Mouse (Mus musculus) G1E (cell line): ENCODE measurements around the gene Fhad1.

Source experiments
- CTCF ChIP-seq: IDR thresholded peaks from 2 replicates; pipeline ENCODE4 v1.5.1; 2012; ENCODE audit warnings: low read depth, low read length, inconsistent platforms, mixed read lengths
- GATA1 ChIP-seq: IDR thresholded peaks from 2 replicates; pipeline ENCODE4 v1.6.1; 2012; ENCODE audit warnings: borderline replicate concordance, low read length, inconsistent platforms, mixed read lengths
- TAL1 ChIP-seq: conservative IDR thresholded peaks from 2 replicates; pipeline ENCODE4 v1.6.1; 2012; ENCODE audit warnings: low read depth, low read length, inconsistent platforms, mixed read lengths

DNA sequence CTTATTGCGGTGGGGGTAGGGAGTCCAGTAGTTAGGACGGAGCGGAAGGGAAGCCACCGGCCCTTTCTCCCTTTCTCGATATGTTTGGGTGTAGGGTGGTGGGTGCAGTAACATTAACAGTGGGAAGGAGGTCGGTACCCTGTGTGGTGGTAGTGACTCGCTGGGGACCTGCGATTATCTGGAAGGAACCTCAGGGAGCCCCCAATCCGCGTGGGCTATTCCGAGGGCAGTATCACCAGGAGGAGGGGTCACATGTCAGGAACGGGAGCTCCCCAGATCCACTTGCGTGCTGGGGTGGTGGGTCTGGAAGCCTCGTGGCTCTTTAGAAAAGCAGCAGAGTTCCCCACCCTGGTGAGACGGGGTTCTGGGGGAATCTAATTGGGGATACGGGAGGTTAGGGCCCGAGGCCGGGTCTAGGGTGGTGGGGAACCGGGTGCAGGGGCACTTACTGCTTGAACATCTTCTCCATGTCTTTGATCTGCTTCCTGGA lies 140.7 kb downstream of the Fhad1 start:
- TF ChIP-seq CTCF (no peak), TAL1 (no peak), GATA1 (no peak)
